Mouse (Mus musculus) testis, adult 2 months (tissue): ENCODE data around the gene 2210016L21Rik.

ENCODE experiments used
- CTCF ChIP-seq: fragments of 200-500 bp; IDR thresholded peaks from 2 replicates; pipeline ENCODE4 v1.5.1; 2012; ENCODE audit warnings: low read depth, mild to moderate bottlenecking, inconsistent platforms, low read length, moderate library complexity; ENCODE audit not compliant: control insufficient read depth, insufficient read depth, insufficient replicate concordance
- POLR2A ChIP-seq: fragments of 200-500 bp; IDR thresholded peaks from 2 replicates; pipeline ENCODE4 v1.6.1; 2012; ENCODE audit warnings: low read depth, mild to moderate bottlenecking, inconsistent platforms, low read length, moderate library complexity; ENCODE audit not compliant: control insufficient read depth

DNA sequence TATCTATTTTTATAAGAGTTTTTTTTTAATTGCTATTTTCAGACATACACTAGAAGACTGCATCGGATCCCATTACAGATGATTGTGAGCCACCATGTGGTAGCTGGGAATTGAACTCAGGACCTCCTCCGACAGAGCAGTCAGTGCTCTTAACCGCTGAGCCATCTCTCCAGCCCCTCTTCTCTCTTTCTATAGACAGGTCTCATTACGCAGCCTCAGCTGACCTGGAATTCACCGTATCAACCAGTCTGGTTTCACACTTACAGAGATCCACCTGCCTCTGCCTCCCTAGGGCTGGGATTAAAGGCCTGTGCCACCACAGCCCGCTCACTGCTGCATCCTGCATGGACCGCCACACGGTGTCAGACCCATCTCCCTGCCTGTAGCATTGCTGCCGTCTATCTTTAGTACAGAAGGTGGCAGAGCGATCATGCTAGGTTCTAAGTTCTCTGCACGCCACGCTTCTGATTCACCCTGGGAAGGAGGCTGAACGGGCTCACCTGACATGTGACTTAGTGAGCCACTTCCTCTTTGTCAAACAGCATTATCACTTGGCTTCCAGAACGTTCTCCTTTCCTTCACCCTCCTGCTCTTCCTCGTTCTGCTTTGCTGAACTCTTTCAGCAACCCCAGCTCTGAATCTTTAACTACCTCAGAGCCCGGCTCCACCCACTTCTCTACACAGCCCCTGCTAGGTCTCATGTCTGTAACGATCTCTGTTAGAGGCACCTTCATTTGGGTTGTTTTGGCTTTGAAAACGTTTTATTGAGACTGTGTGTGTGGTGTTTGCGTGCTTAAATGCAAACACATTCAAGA, 20.2 kb upstream of the 2210016L21Rik start:
- TF ChIP-seq POLR2A (no peak), CTCF (peak; percentile 1; the same call in 1 of the 2 replicates)
